Mouse (Mus musculus): ENCODE measurements around the gene Rfxank.
A peak's percentile ranks its signal among the peaks of the same experiment; 100 is the strongest.

The Rfxank gene

GRCm38 (mm10) chr8:70104506-70104905 lies 34.4 kb downstream of the Rfxank start:
- DNase-seq, result peak; percentile 41 to 46

GRCm38 (mm10) chr8:70100241-70100640 lies 38.7 kb downstream of the Rfxank start:
- no peak for DNase-seq

DNA sequence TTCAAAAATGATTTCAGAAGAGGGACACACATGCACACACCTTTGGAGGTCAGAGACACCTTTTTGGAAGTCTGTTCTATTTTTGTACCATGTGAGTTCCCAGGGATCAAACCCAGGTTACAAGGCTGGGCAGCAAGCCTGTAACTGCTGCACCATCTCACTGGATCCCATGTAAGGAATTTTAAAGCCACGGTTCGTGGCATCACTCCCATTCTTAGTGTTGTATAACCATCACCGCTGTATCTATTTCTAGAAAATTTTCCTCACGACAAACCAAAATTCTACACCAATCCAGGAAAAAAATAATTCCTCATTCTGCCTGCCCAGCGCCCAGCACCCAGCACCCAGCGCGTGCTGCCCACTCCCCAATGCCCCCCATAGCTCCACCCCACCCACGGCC lies 39.7 kb downstream of the Rfxank start:
- DNase-seq, result no peak

- DNase-seq, result no peak
These were observed 46.2 kb downstream of the Rfxank start for GRCm38 (mm10) chr8:70092786-70093185.

DNA sequence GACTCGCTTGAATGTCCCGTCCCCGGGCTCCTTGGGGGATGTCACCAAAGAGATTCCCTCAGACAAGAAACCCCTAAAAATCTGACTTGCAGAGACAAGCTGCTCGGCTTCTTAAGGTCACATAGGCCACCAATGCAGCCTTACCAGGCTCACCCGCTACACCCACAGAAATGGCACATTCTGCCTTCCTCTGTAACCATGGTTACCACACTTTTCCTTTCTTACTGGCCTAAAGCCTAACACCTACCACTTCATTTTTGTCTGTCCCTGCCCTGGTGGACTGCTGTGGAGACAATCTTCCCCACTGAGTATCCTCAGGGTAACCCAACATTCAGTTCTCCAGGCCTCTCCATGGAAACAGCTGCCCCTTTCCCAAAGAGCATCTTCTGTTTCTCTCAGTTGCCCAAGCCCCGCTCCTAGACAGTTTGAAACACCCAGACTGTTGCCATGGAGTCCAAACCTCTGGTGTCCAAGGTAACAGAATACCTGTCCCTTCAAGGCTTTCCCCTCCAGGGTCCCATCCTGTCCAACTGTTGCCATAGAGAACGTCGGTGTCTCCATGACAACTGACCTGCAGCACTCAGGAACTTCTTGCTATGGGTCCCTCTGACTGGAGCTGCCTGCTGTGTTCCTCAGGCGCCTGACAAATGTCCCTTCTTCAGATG lies 49.5 kb downstream of the Rfxank start:
- DNase-seq, result no peak

DNA sequence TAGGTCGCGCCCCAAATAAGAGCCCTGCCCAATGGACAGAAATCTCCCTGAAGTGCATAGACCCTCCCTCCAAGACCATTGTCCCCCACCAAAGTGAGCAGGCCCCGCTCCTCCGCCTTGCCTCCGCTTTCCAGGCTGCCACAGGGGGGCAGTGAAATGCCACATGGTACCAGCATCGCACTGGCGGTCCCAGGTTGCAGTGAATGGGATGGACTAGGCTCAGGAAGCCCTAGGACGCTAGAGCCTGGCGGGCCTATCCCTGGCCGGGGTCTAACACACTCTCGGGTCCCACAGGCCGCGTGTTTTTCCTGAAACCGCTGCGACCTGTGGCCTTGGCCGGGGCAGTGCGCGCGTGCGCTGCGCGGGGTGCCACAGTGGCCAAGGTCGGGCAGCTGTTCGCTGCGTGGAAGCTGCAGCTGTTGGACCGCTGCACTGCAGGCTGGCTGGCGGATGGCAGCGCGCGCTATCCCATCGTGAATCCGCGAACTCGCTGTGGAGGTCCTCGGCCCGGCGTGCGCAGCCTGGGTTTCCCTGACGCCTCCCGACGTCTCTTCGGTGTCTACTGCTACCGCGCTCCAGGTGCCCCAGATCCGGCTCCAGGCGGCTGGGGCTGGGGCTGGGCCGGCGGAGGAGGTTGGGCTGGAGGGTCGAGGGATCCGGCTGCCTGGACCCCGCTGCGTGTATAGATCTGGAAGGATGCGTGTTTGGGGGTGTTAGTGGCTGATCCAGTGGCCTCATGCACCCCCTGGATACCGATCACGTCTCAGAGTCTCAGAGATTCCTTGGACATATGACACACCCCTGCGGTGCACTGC lies 50.9 kb downstream of the Rfxank start:
- peak; percentile 34 to 47 for DNase-seq

- no peak for DNase-seq
These were observed 51.7 kb downstream of the Rfxank start for GRCm38 (mm10) chr8:70087237-70087636.

GRCm38 (mm10) chr8:70086151-70086550 lies 52.8 kb downstream of the Rfxank start:
- DNase-seq, result no peak

GRCm38 (mm10) chr8:70084191-70085065 lies 54.5 kb downstream of the Rfxank start:
- DNase-seq, result no peak

- peak; percentile 20 to 56 for DNase-seq
These were observed 55.7 kb downstream of the Rfxank start, which contains the start of gene Hapln4 for GRCm38 (mm10) chr8:70083285-70083684. TSS of gene Hapln4 (plus strand) at chr8:70083457.

DNA sequence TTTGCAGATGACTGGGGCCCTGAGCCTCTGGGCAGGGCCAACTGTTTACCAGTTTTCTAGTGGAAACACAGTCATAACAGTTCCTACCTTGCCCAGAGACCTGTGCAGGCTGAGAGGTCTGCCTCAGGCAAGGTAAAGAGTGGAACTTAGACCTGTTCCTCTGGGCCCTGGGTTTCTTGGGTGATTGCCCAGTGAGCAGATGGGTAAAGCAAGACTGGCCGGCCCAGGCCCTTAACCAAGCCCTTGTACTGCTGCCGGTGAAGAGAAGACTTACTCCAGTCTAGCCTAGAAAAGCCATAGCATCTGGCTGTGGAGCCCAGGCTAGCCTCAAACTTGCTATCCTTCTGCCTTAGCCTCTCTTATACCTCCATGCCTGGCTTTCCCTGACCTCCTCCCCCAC lies 57.0 kb downstream of the Rfxank start:
- no peak for DNase-seq
